Mouse (Mus musculus): Measurements from ENCODE around the gene Mrgprg. TPM values are rescaled to one million over a fixed set of nuclear protein-coding genes. Genes with fewer than 3 reads are reported as not detected.
A peak's percentile ranks its signal among the peaks of the same experiment; 100 is the strongest.

The Mrgprg gene
- polyA plus RNA-seq (2015; fragmentation: Nextera tagmentation; extraction: Ambion mirVana), result not detected in 2 replicates

DNA sequence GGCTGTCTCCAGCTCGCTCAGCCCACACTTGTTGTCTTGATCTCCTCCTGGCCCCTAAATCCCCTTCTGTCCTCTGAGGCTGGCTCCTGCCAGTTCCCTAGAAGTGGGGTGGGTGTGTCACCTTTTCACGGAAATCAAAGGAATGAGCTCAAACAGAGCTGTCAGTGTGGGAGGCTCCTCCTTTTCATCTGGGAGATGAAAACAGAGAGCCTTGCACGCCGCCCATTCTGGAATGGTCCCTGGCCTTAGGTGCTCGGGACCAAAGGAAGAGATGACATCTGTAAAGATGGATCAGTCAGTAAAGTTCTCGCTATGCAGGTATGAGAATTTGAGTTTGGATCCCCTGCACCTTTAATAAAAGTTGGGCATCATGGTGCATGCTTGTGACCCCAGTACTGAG is at the start of gene Mrgprg:
Gene Mrgprg, minus strand, starts transcription at position 101 of the 400 bp plus-strand sequence.
- peaks cover 4% of the 10 kb centered on the region; the same call in 1 of the 2 replicates for H3K4me1 ChIP-seq (ENCODE audit: insufficient read depth, low read depth, low read length)
- H3K36me3 ChIP-seq (ENCODE audit: insufficient read depth, low read length), result no peaks in the 10 kb centered on the region
- DNase-seq (ENCODE audit: low spot score) (no peak), ATAC-seq (no peak)
- H3K27me3 ChIP-seq (replicated peaks; ENCODE audit: insufficient read depth, low read length), result no peaks in the 10 kb centered on the region
- H3K9ac ChIP-seq (replicated peaks; ENCODE audit: low read depth), result no peak within 1 kb of the TSS
- H3K4me2 ChIP-seq (replicated peaks; ENCODE audit: low read depth, low read length), result no peak within 1 kb of the TSS
- no peak within 1 kb of the TSS for H3K27ac ChIP-seq (ENCODE audit: low read length)
- TF ChIP-seq EP300 (IDR thresholded peaks at IDR 0.05) (no peak), CTCF (IDR thresholded peaks at IDR 0.05) (no peak)
- no peak within 1 kb of the TSS for H3K4me3 ChIP-seq (ENCODE audit: low read depth, low read length)
- H3K9me3 ChIP-seq (ENCODE audit: low read length), result no peaks in the 10 kb centered on the region
- 34% methylated on average over 6 of the region's 6 CpGs for WGBS

DNA sequence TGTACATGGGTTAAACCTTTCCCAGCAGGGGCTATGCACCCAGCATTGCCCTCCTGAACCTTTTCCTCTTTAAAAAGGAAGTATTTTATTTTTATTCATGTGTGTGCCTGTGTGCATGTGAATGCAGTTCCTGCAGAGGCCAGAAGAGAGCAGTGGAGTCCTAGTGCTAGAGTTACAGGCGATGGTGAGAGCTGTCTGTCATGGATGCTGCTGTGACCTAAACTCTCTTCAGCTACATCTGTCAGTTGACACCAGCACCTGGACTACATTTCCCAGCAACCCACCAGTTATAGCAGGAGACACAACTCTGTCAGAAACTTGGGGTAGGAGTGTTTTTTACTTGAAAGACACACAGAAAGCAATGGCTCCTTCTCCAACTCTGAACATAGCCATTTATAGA is 42.1 kb upstream of the Mrgprg start:
- 43% methylated on average over 1 of the region's 1 CpGs for WGBS
- no peaks in the 10 kb centered on the region for H3K9me3 ChIP-seq (ENCODE audit: low read length)
- no peak overlapping the region for H3K4me3 ChIP-seq (ENCODE audit: low read depth, low read length)
- DNase-seq (ENCODE audit: low spot score), result peak; percentile 11
- no peak for ATAC-seq
- H3K27ac ChIP-seq (ENCODE audit: low read length), result no peak overlapping the region
- no peak overlapping the region for H3K4me2 ChIP-seq (replicated peaks; ENCODE audit: low read depth, low read length)
- TF ChIP-seq EP300 (IDR thresholded peaks at IDR 0.05) (no peak), CTCF (IDR thresholded peaks at IDR 0.05) (peak; percentile 62)
- H3K36me3 ChIP-seq (ENCODE audit: insufficient read depth, low read length), result no peaks in the 10 kb centered on the region
- no peak overlapping the region for H3K9ac ChIP-seq (replicated peaks; ENCODE audit: low read depth)
- no peaks in the 10 kb centered on the region for H3K27me3 ChIP-seq (replicated peaks; ENCODE audit: insufficient read depth, low read length)
- no peaks in the 10 kb centered on the region for H3K4me1 ChIP-seq (ENCODE audit: insufficient read depth, low read depth, low read length)

DNA sequence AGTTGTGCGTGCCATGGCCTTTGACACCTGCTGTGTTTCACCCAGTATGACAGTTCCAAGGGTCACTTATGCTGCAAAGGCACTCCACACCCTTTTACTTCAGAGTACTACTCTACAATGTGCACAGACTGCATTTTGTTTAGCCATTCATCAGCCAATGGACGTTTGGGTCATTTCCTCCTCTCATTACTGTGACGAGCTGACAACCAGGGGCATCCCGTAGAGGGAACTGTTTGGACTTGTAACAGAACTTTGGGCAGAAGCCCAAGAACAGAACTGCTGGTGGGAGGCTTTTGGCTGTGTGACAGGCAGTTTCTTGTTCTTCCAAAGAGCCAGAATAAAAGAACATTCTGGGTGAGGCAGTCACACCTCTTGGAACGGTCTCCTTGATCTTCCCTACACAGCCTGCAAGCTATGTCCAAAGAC is 38.4 kb upstream of the Mrgprg start:
- H3K36me3 ChIP-seq (ENCODE audit: insufficient read depth, low read length), result 0 out of 2 replicates have a peak, but pooled peaks cover 7% of the 10 kb centered on the region
- H3K9me3 ChIP-seq (ENCODE audit: low read length), result no peaks in the 10 kb centered on the region
- H3K4me1 ChIP-seq (ENCODE audit: insufficient read depth, low read depth, low read length), result no peaks in the 10 kb centered on the region
- H3K4me3 ChIP-seq (ENCODE audit: low read depth, low read length), result no peak overlapping the region
- H3K4me2 ChIP-seq (replicated peaks; ENCODE audit: low read depth, low read length), result no peak overlapping the region
- no peak overlapping the region for H3K9ac ChIP-seq (replicated peaks; ENCODE audit: low read depth)
- peak; percentile 79 for ATAC-seq
- no peaks in the 10 kb centered on the region for H3K27me3 ChIP-seq (replicated peaks; ENCODE audit: insufficient read depth, low read length)
- WGBS, result 36% methylated on average over 5 of the region's 5 CpGs
- DNase-seq (ENCODE audit: low spot score), result peak; percentile 75
- H3K27ac ChIP-seq (ENCODE audit: low read length), result no peak overlapping the region
- no peak for TF ChIP-seq CTCF (IDR thresholded peaks at IDR 0.05)
- peak; percentile 63 for TF ChIP-seq EP300 (IDR thresholded peaks at IDR 0.05)

DNA sequence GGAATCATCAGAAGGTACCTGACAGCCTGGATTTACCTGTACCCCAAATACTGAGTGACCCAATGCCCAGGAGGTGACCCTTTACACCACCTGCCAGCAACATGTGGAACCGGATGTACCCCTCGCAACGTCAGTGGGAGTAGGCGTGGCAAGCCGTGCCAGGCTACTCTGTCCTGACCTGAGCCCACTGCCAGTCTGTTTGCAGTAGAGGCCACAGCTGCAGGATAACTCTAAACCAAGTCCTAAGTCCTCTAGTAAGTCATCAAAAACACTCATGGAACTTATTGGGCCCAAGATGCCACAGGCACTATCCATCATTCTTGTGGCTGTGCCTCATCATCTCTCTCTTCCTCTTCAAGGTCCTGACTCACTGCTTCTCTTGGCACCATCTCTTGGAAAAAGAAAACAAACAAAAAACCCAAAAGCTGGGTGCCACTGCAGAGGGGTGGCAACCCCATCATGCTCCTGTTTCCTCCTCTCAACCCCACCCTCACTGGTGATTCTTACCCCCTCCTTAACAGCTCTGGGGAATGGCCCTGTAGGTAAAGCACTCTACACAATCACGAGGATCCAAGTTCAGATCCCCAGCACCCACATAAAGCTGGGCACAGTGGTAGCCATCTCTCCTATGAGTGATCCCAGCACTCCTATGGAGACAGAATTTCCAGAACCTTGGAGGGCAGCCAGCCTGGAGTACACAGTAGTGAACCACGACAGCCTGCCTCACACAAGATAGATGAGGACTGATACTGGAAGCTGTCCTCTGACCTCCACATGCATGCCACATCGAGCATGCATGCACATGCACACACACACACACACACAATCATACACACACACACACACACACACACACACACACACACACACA is 34.6 kb upstream of the Mrgprg start:
- no peaks in the 10 kb centered on the region for H3K9me3 ChIP-seq (ENCODE audit: low read length)
- no peak overlapping the region for H3K4me2 ChIP-seq (replicated peaks; ENCODE audit: low read depth, low read length)
- no peaks in the 10 kb centered on the region for H3K4me1 ChIP-seq (ENCODE audit: insufficient read depth, low read depth, low read length)
- no peak for DNase-seq (ENCODE audit: low spot score)
- H3K27me3 ChIP-seq (replicated peaks; ENCODE audit: insufficient read depth, low read length), result no peaks in the 10 kb centered on the region
- H3K27ac ChIP-seq (ENCODE audit: low read length), result no peak overlapping the region
- 76% methylated on average over 8 of the region's 8 CpGs for WGBS
- H3K36me3 ChIP-seq (ENCODE audit: insufficient read depth, low read length), result peaks cover 15% of the 10 kb centered on the region; the same call in 1 of the 2 replicates
- TF ChIP-seq CTCF (IDR thresholded peaks at IDR 0.05), result no peak
- TF ChIP-seq EP300 (IDR thresholded peaks at IDR 0.05), result no peak
- H3K4me3 ChIP-seq (ENCODE audit: low read depth, low read length), result no peak overlapping the region
- H3K9ac ChIP-seq (replicated peaks; ENCODE audit: low read depth), result no peak overlapping the region
- no peak for ATAC-seq

DNA sequence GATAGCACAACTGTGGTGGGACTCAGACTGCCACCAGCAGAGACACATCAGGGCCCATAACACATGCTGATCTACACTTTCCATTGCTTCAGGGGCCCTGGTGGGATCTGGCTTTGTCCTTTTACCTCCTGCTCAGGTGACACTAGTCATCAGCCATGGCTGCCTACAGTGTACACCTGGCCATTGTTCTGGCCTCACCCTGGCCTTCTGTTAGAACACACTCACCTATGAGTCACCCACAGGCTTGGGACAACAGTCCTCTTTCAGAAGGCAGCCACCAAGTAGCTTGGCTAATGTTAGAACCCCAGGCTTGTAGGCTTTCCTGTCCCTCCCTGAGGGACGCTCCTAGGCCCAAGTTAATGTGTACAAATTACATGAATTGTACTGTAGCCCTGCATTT is 34.0 kb upstream of the Mrgprg start:
- ATAC-seq, result no peak

DNA sequence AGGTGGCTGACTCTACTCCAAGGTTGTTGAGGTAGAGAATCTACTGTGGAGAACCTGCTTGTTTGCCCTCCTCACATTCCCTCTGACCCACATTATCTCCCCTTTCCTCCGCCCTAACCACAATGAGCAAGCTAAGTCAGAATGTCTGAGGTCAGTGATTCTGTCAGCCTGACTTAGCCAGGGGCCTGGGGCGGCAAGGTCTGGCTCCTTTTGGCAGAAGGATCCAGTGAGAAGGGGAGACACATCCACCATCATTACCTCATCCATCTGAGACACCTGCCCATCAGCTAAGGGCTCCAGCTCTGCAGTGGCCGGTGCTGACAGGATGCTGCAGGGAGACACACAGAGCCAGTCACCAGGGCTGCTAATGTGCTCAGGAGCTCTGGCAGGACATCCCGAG is 32.0 kb upstream of the Mrgprg start:
- Histone ChIP-seq H3K9me3 (ENCODE audit: low read length) (no peaks in the 10 kb centered on the region), H3K27me3 (replicated peaks; ENCODE audit: insufficient read depth, low read length) (no peaks in the 10 kb centered on the region), H3K4me3 (ENCODE audit: low read depth, low read length) (no peak overlapping the region), H3K9ac (replicated peaks; ENCODE audit: low read depth) (no peak overlapping the region), H3K4me2 (replicated peaks; ENCODE audit: low read depth, low read length) (no peak overlapping the region), H3K4me1 (ENCODE audit: insufficient read depth, low read depth, low read length) (no peaks in the 10 kb centered on the region), H3K27ac (ENCODE audit: low read length) (no peak overlapping the region), H3K36me3 (ENCODE audit: insufficient read depth, low read length) (peaks cover 20% of the 10 kb centered on the region; the same call in 1 of the 2 replicates)
- TF ChIP-seq EP300 (IDR thresholded peaks at IDR 0.05) (no peak), CTCF (IDR thresholded peaks at IDR 0.05) (no peak)
- 84% methylated on average over 4 of the region's 4 CpGs for WGBS
- DNase-seq (ENCODE audit: low spot score), result no peak
- no peak for ATAC-seq

More for the DNA sequence above, 34.0 kb upstream of the Mrgprg start:
- DNase-seq (ENCODE audit: low spot score), result no peak
- Histone ChIP-seq H3K4me2 (replicated peaks; ENCODE audit: low read depth, low read length) (no peak overlapping the region), H3K27me3 (replicated peaks; ENCODE audit: insufficient read depth, low read length) (no peaks in the 10 kb centered on the region), H3K9ac (replicated peaks; ENCODE audit: low read depth) (no peak overlapping the region), H3K4me3 (ENCODE audit: low read depth, low read length) (no peak overlapping the region), H3K9me3 (ENCODE audit: low read length) (no peaks in the 10 kb centered on the region), H3K4me1 (ENCODE audit: insufficient read depth, low read depth, low read length) (no peaks in the 10 kb centered on the region), H3K36me3 (ENCODE audit: insufficient read depth, low read length) (peaks cover 15% of the 10 kb centered on the region; the same call in 1 of the 2 replicates), H3K27ac (ENCODE audit: low read length) (no peak overlapping the region)
- no peak for TF ChIP-seq CTCF (IDR thresholded peaks at IDR 0.05)
- TF ChIP-seq EP300 (IDR thresholded peaks at IDR 0.05), result no peak
- WGBS, result 78% methylated on average over 1 of the region's 1 CpGs
